Mouse (Mus musculus): ENCODE measurements around the gene Dock7. TPM values are rescaled to one million over a fixed set of nuclear protein-coding genes. Genes with fewer than 3 reads are reported as not detected.

Gene Dock7
- polyA plus RNA-seq, 1 experiment from 2014 or later: 5.2 TPM

- H3K36me3 ChIP-seq (replicated peaks; ENCODE audit: insufficient read depth, low read length): no peaks in the 10 kb centered on the region
- 53% methylated on average over 2 of the region's 2 CpGs for WGBS (ENCODE audit: insufficient replicate concordance)
- H3K9me3 ChIP-seq (ENCODE audit: low read length): no peaks in the 10 kb centered on the region
- H3K9ac ChIP-seq (replicated peaks): no peak overlapping the region
- no peaks in the 10 kb centered on the region for H3K4me1 ChIP-seq (ENCODE audit: insufficient read depth)
- no peak overlapping the region for H3K4me3 ChIP-seq (ENCODE audit: low read depth, low read length)
- DNase-seq (no peak), ATAC-seq (peak; percentile 10; the same call in 1 of the 2 replicates)
- no peak for TF ChIP-seq CTCF (IDR thresholded peaks at IDR 0.05; ENCODE audit: low read depth)
- 0 out of 2 replicates have a peak, but pooled peaks have one; percentile 31 for TF ChIP-seq EP300 (IDR thresholded peaks at IDR 0.05; ENCODE audit: low read depth)
- no peak overlapping the region for H3K27ac ChIP-seq (ENCODE audit: low read depth)
- H3K4me2 ChIP-seq (ENCODE audit: low read depth, low read length): no peak overlapping the region
- H3K27me3 ChIP-seq (ENCODE audit: insufficient read depth, low read length): no peaks in the 10 kb centered on the region
These were observed 72.1 kb downstream of the Dock7 start for GRCm38 (mm10) chr4:99048581-99048980.

- ATAC-seq: peak; percentile 35; the same call in 1 of the 2 replicates
These were observed 74.2 kb downstream of the Dock7 start for GRCm38 (mm10) chr4:99046471-99046870.

DNA sequence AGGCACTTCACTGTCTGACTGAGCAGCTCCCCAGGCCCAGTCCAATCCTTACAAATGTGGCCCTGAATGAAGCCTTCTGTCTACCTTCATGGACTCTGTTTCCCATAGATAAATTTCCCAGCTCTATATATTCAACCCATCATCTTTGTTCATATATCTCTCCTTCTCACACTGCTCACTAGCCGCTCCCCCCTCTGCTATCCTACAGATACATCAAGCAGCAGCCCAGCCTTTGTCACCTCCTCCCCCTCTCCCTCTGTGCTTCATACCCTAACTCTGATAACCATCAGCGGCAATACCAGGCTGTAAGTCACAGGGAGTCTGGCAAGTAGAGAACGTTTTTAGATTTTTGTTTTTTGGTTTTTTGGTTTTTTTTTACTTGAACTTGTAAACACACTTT lies 75.9 kb downstream of the Dock7 start:
- Histone ChIP-seq H3K9me3 (ENCODE audit: low read length) (no peaks in the 10 kb centered on the region), H3K4me3 (ENCODE audit: low read depth, low read length) (no peak overlapping the region), H3K27me3 (ENCODE audit: insufficient read depth, low read length) (no peaks in the 10 kb centered on the region), H3K27ac (ENCODE audit: low read depth) (no peak overlapping the region), H3K4me1 (ENCODE audit: insufficient read depth) (no peaks in the 10 kb centered on the region), H3K9ac (replicated peaks) (no peak overlapping the region), H3K4me2 (ENCODE audit: low read depth, low read length) (no peak overlapping the region), H3K36me3 (replicated peaks; ENCODE audit: insufficient read depth, low read length) (no peaks in the 10 kb centered on the region; the same call in none of the 2 replicates)
- TF ChIP-seq EP300 (IDR thresholded peaks at IDR 0.05; ENCODE audit: low read depth) (0 out of 2 replicates have a peak, but pooled peaks have one; percentile 7), CTCF (IDR thresholded peaks at IDR 0.05; ENCODE audit: low read depth) (no peak)
- WGBS (ENCODE audit: insufficient replicate concordance): 52% methylated on average over 3 of the region's 3 CpGs
- ATAC-seq (peak; percentile 55), DNase-seq (no peak)

More at GRCm38 (mm10) chr4:99046471-99046870, 74.2 kb downstream of the Dock7 start:
- DNase-seq: no peak
- WGBS (ENCODE audit: insufficient replicate concordance): 55% methylated on average over 3 of the region's 3 CpGs
- Histone ChIP-seq H3K27ac (ENCODE audit: low read depth) (no peak overlapping the region), H3K4me2 (ENCODE audit: low read depth, low read length) (no peak overlapping the region), H3K4me3 (ENCODE audit: low read depth, low read length) (no peak overlapping the region), H3K36me3 (replicated peaks; ENCODE audit: insufficient read depth, low read length) (no peaks in the 10 kb centered on the region; the same call in none of the 2 replicates), H3K9ac (replicated peaks) (no peak overlapping the region), H3K27me3 (ENCODE audit: insufficient read depth, low read length) (no peaks in the 10 kb centered on the region), H3K9me3 (ENCODE audit: low read length) (no peaks in the 10 kb centered on the region), H3K4me1 (ENCODE audit: insufficient read depth) (no peaks in the 10 kb centered on the region)
- TF ChIP-seq CTCF (IDR thresholded peaks at IDR 0.05; ENCODE audit: low read depth) (no peak), EP300 (IDR thresholded peaks at IDR 0.05; ENCODE audit: low read depth) (no peak)

GRCm38 (mm10) chr4:99032921-99033320 lies 87.8 kb downstream of the Dock7 start:
- Histone ChIP-seq H3K36me3 (replicated peaks; ENCODE audit: insufficient read depth, low read length) (0 out of 2 replicates have a peak, but pooled peaks cover 2% of the 10 kb centered on the region), H3K9me3 (ENCODE audit: low read length) (no peaks in the 10 kb centered on the region), H3K4me2 (ENCODE audit: low read depth, low read length) (peak overlapping the region; percentile 59), H3K4me1 (ENCODE audit: insufficient read depth) (no peaks in the 10 kb centered on the region), H3K9ac (replicated peaks) (no peak overlapping the region), H3K27ac (ENCODE audit: low read depth) (peak overlapping the region; percentile 29), H3K27me3 (ENCODE audit: insufficient read depth, low read length) (no peaks in the 10 kb centered on the region), H3K4me3 (ENCODE audit: low read depth, low read length) (peak overlapping the region; percentile 41)
- no peak for TF ChIP-seq EP300 (IDR thresholded peaks at IDR 0.05; ENCODE audit: low read depth)
- peak; percentile 72 for ATAC-seq
- DNase-seq: peak; percentile 43
- WGBS (ENCODE audit: insufficient replicate concordance): 10% methylated on average over 4 of the region's 4 CpGs

DNA sequence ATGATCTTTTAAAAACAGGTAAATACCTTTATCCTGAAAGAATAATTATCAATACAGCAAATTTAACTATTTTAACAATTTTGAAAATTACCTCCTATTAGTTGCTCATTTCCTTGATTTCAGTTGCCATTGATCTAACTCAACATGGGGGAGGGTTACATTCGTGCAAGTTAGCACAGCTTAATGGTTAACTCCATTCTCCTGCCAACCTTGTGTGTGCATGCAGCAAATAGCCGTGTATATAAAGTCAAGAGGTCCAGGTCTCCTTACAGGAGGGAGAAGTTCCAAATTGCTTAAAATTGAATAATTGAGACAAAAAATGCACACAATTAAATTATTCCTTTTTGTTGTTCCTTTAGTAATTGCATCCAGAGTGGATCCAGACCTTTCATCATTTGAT lies 90.0 kb downstream of the Dock7 start, which contains the start of gene Angptl3:
Gene Angptl3 (plus strand): TSS at position 269 of the 400 bp plus-strand sequence.
- Histone ChIP-seq H3K4me1 (ENCODE audit: insufficient read depth) (no peaks in the 10 kb centered on the region), H3K4me3 (ENCODE audit: low read depth, low read length) (peak within 1 kb of the TSS; percentile 41), H3K9me3 (ENCODE audit: low read length) (no peaks in the 10 kb centered on the region), H3K4me2 (ENCODE audit: low read depth, low read length) (peak within 1 kb of the TSS; percentile 44), H3K9ac (replicated peaks) (peak within 1 kb of the TSS; percentile 50; the same call in 1 of the 2 replicates), H3K27ac (ENCODE audit: low read depth) (peak within 1 kb of the TSS; percentile 55; the same call in 1 of the 2 replicates), H3K27me3 (ENCODE audit: insufficient read depth, low read length) (no peaks in the 10 kb centered on the region), H3K36me3 (replicated peaks; ENCODE audit: insufficient read depth, low read length) (no peaks in the 10 kb centered on the region)
- ATAC-seq (peak; percentile 81), DNase-seq (no peak)
- 59% methylated on average over 2 of the region's 2 CpGs for WGBS (ENCODE audit: insufficient replicate concordance)
- TF ChIP-seq EP300 (IDR thresholded peaks at IDR 0.05; ENCODE audit: low read depth): no peak
- no peak for TF ChIP-seq CTCF (IDR thresholded peaks at IDR 0.05; ENCODE audit: low read depth)

DNA sequence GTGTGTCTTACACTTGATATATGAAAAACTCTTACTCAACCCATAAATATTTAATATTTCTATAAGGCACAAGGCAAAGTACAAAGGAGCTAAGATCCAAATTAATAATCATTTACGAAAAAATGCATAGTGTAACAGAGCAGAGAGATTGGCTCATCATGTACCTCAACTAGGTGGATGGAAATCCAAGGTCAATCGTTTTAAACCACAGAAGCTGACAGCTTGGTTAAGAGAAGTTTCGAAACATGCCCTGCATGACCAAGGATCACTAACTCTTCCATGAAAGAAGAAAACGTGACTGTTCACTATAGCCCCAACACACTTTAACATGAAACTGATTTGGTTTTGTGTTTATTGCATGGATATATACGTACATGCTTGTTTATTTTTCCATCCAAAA lies 92.3 kb downstream of the Dock7 start:
- Histone ChIP-seq H3K4me3 (ENCODE audit: low read depth, low read length) (no peak overlapping the region), H3K4me2 (ENCODE audit: low read depth, low read length) (no peak overlapping the region), H3K9me3 (ENCODE audit: low read length) (no peaks in the 10 kb centered on the region), H3K27me3 (ENCODE audit: insufficient read depth, low read length) (no peaks in the 10 kb centered on the region), H3K9ac (replicated peaks) (no peak overlapping the region), H3K36me3 (replicated peaks; ENCODE audit: insufficient read depth, low read length) (no peaks in the 10 kb centered on the region), H3K27ac (ENCODE audit: low read depth) (no peak overlapping the region), H3K4me1 (ENCODE audit: insufficient read depth) (no peaks in the 10 kb centered on the region)
- peak; percentile 47; the same call in 1 of the 2 replicates for TF ChIP-seq EP300 (IDR thresholded peaks at IDR 0.05; ENCODE audit: low read depth)
- TF ChIP-seq CTCF (IDR thresholded peaks at IDR 0.05; ENCODE audit: low read depth): no peak
- ATAC-seq: peak; percentile 65
- no peak for DNase-seq
- WGBS (ENCODE audit: insufficient replicate concordance): 53% methylated on average over 5 of the region's 5 CpGs
